Mouse (Mus musculus) gastrocnemius, postnatal 36 days (tissue): ENCODE measurements around the gene Nup210. TPM values are rescaled to one million over a fixed set of nuclear protein-coding genes. Genes with fewer than 3 reads are reported as not detected.

Source experiments
- DNase-seq, 2 experiments: peaks; one replicate each; pipeline ENCODE4 v3.0.0; 2022
- intact Hi-C: fragments of 180-260 bp; cut with DNase I; formaldehyde crosslinking; loops from one replicate; pipeline ENCODE4 v1.15.1; 2025
- long read RNA-seq, 2 experiments: library from polyadenylated mRNA; stranded (forward); transcript quantifications; one replicate each; pipeline ENCODE4 v2.0.0; 2021
- total RNA-seq, 2 experiments: library from RNA; stranded (reverse); gene quantifications; 2 replicates each; pipeline ENCODE4 v1.2.3; 2021

The Nup210 gene
- 10 to 100 TPM; 21.1 to 26.3 TPM for total RNA-seq
- long read RNA-seq, experiment 1, full-length matches to known transcripts = 1 of 5 reads
- long read RNA-seq, experiment 1, partial matches to known transcripts = 2 of 5 reads
- long read RNA-seq, experiment 1, other reads (novel, unspliced or antisense) = 2 of 5 reads
- long read RNA-seq, experiment 2, full-length matches to known transcripts = 2 of 7 reads
- long read RNA-seq, experiment 2, partial matches to known transcripts = 5 of 7 reads
- long read RNA-seq, experiment 2, other reads (novel, unspliced or antisense) = 0 of 7 reads

DNA sequence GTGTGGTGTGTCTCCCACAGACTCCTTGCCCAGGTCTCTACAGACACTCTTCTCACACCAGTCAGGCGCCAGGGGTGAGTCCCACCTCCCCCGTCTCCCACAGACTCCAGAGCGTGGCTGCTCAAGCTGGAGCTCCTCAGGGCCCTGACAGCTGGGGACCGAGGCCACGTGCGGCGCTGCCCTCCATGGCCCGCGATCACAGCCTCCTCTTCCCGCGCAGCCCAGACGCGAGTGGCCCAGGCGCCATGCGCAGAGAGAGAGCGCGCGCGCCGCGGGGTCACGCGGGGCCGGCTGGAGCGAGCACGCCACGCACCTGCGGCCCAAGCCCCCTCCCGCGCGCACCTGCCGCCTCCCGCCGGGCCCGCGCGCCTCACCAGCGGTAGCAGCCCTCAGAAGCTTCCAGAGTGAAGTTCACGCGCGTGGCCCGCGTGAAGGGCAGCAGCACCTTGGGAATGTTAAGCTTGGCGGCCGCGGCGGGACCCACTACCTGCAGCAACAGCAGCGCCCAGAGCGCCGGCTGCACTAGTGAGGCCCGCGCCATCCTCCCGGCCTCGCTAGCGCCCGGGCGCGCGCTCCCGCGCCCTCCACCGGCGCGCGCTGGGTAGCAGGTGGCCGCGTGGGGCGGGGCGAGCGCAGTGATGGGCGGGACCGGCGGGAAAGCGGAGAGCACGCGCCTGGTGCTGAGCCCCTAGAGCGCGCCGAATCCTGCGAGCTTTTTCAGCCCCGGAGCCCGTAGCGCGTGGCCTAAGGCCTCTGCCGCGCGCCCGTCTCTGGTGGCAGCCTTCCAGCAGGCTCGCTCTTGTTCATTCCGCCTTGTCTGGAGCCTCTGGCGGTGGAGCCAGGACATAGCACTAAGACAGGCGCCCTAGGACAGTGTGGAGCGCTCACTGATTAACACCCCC is at the start of gene Nup210:
Gene Nup210, minus strand, starts transcription at position 586 of the 902 bp plus-strand sequence.
- peak; percentile 88 to 89 for DNase-seq
- intact Hi-C loops = loop anchor here (5.0 kb wide), 1 partner anchor 34 kb away; no protein-coding TSS in a partner anchor

- DNase-seq = peak; percentile 42 to 53
- intact Hi-C loops = loop anchor here (2.0 kb wide), 1 partner anchor 116 kb away; no protein-coding TSS in a partner anchor
These were observed 48.6 kb upstream of the Nup210 start for GRCm38 (mm10) chr6:91165210-91165609.

- intact Hi-C loops = loop anchor here (2.0 kb wide), 1 partner anchor 116 kb away; no protein-coding TSS in a partner anchor
- no peak for DNase-seq
These were observed 48.0 kb upstream of the Nup210 start for GRCm38 (mm10) chr6:91164584-91164983.

- no peak for DNase-seq
- intact Hi-C loops = no loop called here
These were observed 46.7 kb upstream of the Nup210 start for GRCm38 (mm10) chr6:91163195-91163911.

GRCm38 (mm10) chr6:91162314-91162713 is 45.7 kb upstream of the Nup210 start:
- DNase-seq = no peak
- intact Hi-C loops = no loop called here

GRCm38 (mm10) chr6:91161506-91162235 is 45.0 kb upstream of the Nup210 start:
- intact Hi-C loops = no loop called here
- DNase-seq = no peak

DNA sequence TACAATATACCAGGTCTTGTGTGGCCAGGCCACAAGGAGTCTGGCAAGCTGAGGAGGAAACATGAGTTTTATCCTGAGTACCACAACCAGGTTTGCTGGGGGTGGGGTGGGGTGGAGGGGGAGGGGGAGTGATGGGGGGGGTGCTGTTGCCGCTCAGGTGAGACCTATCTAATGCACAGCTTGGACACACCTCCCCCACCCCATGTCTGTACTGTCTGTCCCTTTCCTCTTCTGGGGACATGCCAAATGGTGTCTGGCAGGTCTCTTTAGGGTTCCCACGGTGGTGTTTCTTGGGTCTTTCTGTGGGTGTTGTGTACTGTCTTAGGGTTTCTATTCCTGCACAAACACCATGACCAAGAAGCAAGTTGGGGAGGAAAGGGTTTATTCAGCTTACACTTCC is 44.3 kb upstream of the Nup210 start:
- DNase-seq = no peak
- intact Hi-C loops = no loop called here

GRCm38 (mm10) chr6:91160399-91160798 is 43.8 kb upstream of the Nup210 start:
- intact Hi-C loops = no loop called here
- peak; percentile 67 to 70 for DNase-seq

- DNase-seq = no peak
- intact Hi-C loops = no loop called here
These were observed 42.4 kb upstream of the Nup210 start for GRCm38 (mm10) chr6:91159047-91159446.

DNA sequence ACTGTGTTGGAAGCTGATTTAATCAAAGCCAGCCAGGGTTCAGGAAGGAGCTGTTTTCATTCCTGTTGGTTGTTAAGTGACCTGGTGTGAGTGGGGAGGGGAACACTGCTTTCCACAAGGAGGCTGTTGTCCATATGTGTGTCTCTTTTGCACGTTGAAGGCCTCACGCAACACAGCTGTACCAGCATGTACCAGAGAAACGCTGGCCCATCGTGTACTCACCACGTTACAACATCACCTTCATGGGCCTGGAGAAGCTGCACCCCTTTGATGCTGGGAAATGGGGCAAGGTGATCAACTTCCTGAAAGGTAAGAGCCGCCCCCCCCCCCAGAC is 40.6 kb upstream of the Nup210 start:
- intact Hi-C loops = no loop called here
- no peak for DNase-seq

- intact Hi-C loops = no loop called here
- peak; percentile 77 to 84 for DNase-seq
These were observed 40.1 kb upstream of the Nup210 start, which contains the start of gene Hdac11 for GRCm38 (mm10) chr6:91156554-91157236. Gene Hdac11, plus strand, starts transcription at chr6:91156665.

DNA sequence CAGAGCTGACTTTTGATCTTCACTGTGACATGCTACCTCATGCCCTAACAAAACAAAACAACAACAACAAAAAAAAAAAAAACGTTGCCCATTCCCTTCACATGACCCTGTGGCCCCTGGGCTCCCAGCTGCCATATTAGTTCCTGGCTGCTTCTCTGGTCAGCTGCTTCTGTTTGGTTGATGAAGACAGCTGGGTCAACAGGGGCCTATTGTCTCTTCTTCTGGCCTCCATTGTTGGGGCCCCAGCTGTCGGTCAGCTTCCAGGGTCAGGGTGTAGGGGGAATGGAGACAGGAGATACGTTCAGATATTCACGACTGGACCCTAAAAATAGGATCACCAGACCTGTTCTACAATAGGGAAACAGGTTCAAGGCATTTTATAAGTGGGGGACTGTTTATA is 39.4 kb upstream of the Nup210 start:
- no peak for DNase-seq
- intact Hi-C loops = no loop called here

GRCm38 (mm10) chr6:91155286-91155685 is 38.7 kb upstream of the Nup210 start:
- intact Hi-C loops = no loop called here
- DNase-seq = no peak

GRCm38 (mm10) chr6:91154685-91155084 is 38.1 kb upstream of the Nup210 start:
- no peak for DNase-seq
- intact Hi-C loops = no loop called here

GRCm38 (mm10) chr6:91153549-91154064 is 37.0 kb upstream of the Nup210 start:
- intact Hi-C loops = no loop called here

GRCm38 (mm10) chr6:91152892-91153548 is 36.4 kb upstream of the Nup210 start:
- DNase-seq = no peak
- intact Hi-C loops = no loop called here

More at GRCm38 (mm10) chr6:91153549-91154064, 37.0 kb upstream of the Nup210 start:
- DNase-seq = no peak

- intact Hi-C loops = no loop called here
- no peak for DNase-seq
These were observed 30.6 kb upstream of the Nup210 start for GRCm38 (mm10) chr6:91147152-91147770.

GRCm38 (mm10) chr6:91146443-91147151 is 30.0 kb upstream of the Nup210 start:
- intact Hi-C loops = no loop called here
- DNase-seq = no peak
